In the genomic region with DNA sequence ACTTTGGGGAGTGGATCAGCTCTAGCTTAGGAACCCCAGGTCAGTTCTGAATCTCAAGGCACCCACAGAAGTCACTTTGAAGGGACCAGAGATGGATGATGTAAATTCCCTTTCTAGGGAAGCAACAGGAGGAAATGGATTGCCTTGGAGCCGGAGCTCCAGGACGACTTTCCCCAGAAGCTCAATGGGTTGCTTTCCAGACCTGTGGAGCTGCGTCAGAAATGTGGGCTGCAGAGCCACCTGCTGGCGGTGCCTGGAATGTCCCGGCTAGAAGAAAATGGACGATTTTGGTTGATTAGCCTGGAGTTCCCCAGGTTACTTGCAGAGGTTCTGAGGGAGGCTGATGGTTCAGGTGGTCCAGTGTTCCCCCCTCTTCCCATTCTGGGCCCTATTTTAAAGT, we compare ENCODE assay signal across 8 mouse cellular contexts. TPM values are rescaled to one million over a fixed set of nuclear protein-coding genes. Genes with fewer than 3 reads are reported as not detected.
DNase-seq lines count a peak whose midpoint lies in the region; ATAC-seq lines count a peak whose summit lies in the region.
"Had no signal": no experiment of that assay in that cellular context is flagged by ENCODE, and none has a peak within 500 bp of the region (broad histone marks: within the 10 kb centered on the region; RNA-seq: fewer than 3 reads in every experiment).

No protein-coding gene starts in this region.

- peak; percentile 78 for DNase-seq in MN1 (ENCODE audit: low spot score)
- peak; percentile 72 for DNase-seq in brain, adult 2 months (ENCODE audit: low read depth, low spot score)
- DNase-seq in hindbrain, embryonic 11.5 days (ENCODE audit: low spot score), result peak; percentile 82
- peak; percentile 31 for DNase-seq in layer of hippocampus, adult 9-10 months (ENCODE audit: low spot score)
- peak; percentile 55 for DNase-seq in lung, postnatal 25 days (ENCODE audit: low spot score)
- peak; percentile 29 to 31 for DNase-seq in right cerebral cortex, postnatal 36 days (ENCODE audit: low spot score in 2 of 2)

- no peaks in the 10 kb centered on the region for H3K9me3 ChIP-seq in hindbrain, embryonic 11.5 days (ENCODE audit: control insufficient read depth, low read length)
- H3K9me3 ChIP-seq: limb, embryonic 15.5 days had no signal

- no peak overlapping the region for H3K4me2 ChIP-seq in hindbrain, embryonic 11.5 days (replicated peaks; ENCODE audit: low read depth, low read length)
- H3K4me2 ChIP-seq: limb, embryonic 15.5 days had no signal

- no peak overlapping the region for H3K27ac ChIP-seq in hindbrain, embryonic 11.5 days (ENCODE audit: low read depth, low read length)
- H3K27ac ChIP-seq: limb, embryonic 15.5 days had no signal

- 0 out of 2 replicates have a peak, but pooled peaks have one; percentile 70 for ATAC-seq in erythroid progenitor cell, adult 5-6 weeks (replicated peaks; ENCODE audit: low FRiP score, poor library complexity, severe bottlenecking)
- ATAC-seq in hindbrain, embryonic 11.5 days (ENCODE audit: low FRiP score), result peak; percentile 48; the same call in 1 of the 2 replicates

- WGBS in hindbrain, embryonic 11.5 days, result 5% methylated on average over 6 of the region's 6 CpGs

- H3K36me3 ChIP-seq in hindbrain, embryonic 11.5 days (ENCODE audit: control insufficient read depth, insufficient read depth, low read length), result 0 out of 2 replicates have a peak, but pooled peaks cover 2% of the 10 kb centered on the region

- H3K4me1 ChIP-seq in hindbrain, embryonic 11.5 days (replicated peaks; ENCODE audit: control insufficient read depth, insufficient read depth, low read length), result no peaks in the 10 kb centered on the region
- H3K4me1 ChIP-seq: limb, embryonic 15.5 days had no signal

- H3K9ac ChIP-seq in hindbrain, embryonic 11.5 days (ENCODE audit: low read depth, low read length), result no peak overlapping the region
- H3K9ac ChIP-seq: limb, embryonic 15.5 days had no signal

- H3K27me3 ChIP-seq in hindbrain, embryonic 11.5 days (ENCODE audit: control insufficient read depth, insufficient read depth, low read length), result no peaks in the 10 kb centered on the region
- H3K27me3 ChIP-seq: limb, embryonic 15.5 days had no signal

- H3K4me3 ChIP-seq in hindbrain, embryonic 11.5 days (ENCODE audit: low read depth, low read length), result no peak overlapping the region
- H3K4me3 ChIP-seq: limb, embryonic 15.5 days had no signal

RNA-seq across cellular contexts. Expression of a gene that starts 27.6 kb away (rescaled TPM):
- not detected in 2 replicates for total RNA-seq in erythroid progenitor cell, adult 5-6 weeks (2015; ENCODE audit: low replicate concordance)
- not detected in 2 replicates for total RNA-seq in erythroid progenitor cell, adult 5-6 weeks (2017; ENCODE audit: low replicate concordance)
- polyA plus RNA-seq in hindbrain, embryonic 11.5 days (2014; fragmentation: Nextera tagmentation; extraction: Ambion mirVana), result 42.3 and 79.1 TPM in 2 replicates

RNA-seq across cellular contexts. Expression of a gene that starts 41.6 kb away (rescaled TPM):
- total RNA-seq in erythroid progenitor cell, adult 5-6 weeks (2015; ENCODE audit: low replicate concordance), result 7.1 and 9.0 TPM in 2 replicates
- 6.4 and 40.7 TPM in 2 replicates for total RNA-seq in erythroid progenitor cell, adult 5-6 weeks (2017; ENCODE audit: low replicate concordance)
- polyA plus RNA-seq in hindbrain, embryonic 11.5 days (2014; fragmentation: Nextera tagmentation; extraction: Ambion mirVana), result 2.7 and 3.4 TPM in 2 replicates

Comparison
In these comparisons a context has a peak if more than half of its experiments do, and no peak if none do; other contexts are left out.
1. DNase-seq: peak in every context shown above with its lines; median percentile 82 in hindbrain, embryonic 11.5 days; 78 in MN1; 72 in brain, adult 2 months; 55 in lung, postnatal 25 days; 31 in layer of hippocampus, adult 9-10 months; 30 in right cerebral cortex, postnatal 36 days.